Mouse (Mus musculus) megakaryocyte, embryonic 14.5 days (primary cell): Measurements from ENCODE around the gene Cplx2. TPM values are rescaled to one million over a fixed set of nuclear protein-coding genes. Genes with fewer than 3 reads are reported as not detected.

ENCODE experiments used
- H3K27me3 ChIP-seq: replicated peaks from 2 replicates; pipeline ENCODE3; 2012; ENCODE audit warnings: inconsistent platforms
- H3K36me3 ChIP-seq: replicated peaks from 2 replicates; pipeline ENCODE3; 2012; ENCODE audit warnings: low read length, inconsistent platforms, mixed read lengths
- H3K4me1 ChIP-seq: 2 replicates; pipeline ENCODE4 v1.6.1; 2012; ENCODE audit warnings: inconsistent platforms
- H3K4me3 ChIP-seq: replicated peaks from 2 replicates; pipeline ENCODE3; 2012; ENCODE audit warnings: moderate library complexity, mild to moderate bottlenecking, inconsistent platforms
- H3K9me3 ChIP-seq: 2 replicates; pipeline ENCODE4 v1.6.1; 2012; ENCODE audit warnings: inconsistent platforms
- FLI1 ChIP-seq: IDR thresholded peaks from 2 replicates; pipeline ENCODE4 v1.6.1; 2012; ENCODE audit warnings: low read length, inconsistent platforms, mixed read lengths
- GATA1 ChIP-seq: IDR thresholded peaks from 3 replicates; pipeline ENCODE4 v1.6.1; 2012; ENCODE audit warnings: mixed read lengths, low read length, inconsistent platforms, borderline replicate concordance
- polyA plus RNA-seq: library from polyadenylated mRNA; stranded (reverse); fragments of >175 nt; gene quantifications from 2 replicates; pipeline ENCODE4 v1.2.3, GENCODE M21; 2012; ENCODE audit warnings: low replicate concordance; ENCODE audit not compliant: insufficient read depth

Gene Cplx2
- polyA plus RNA-seq, 1 experiment: 13.0 TPM

- Histone ChIP-seq H3K36me3 (no peaks in the 10 kb centered on the region), H3K27me3 (peaks cover 8% of the 10 kb centered on the region), H3K9me3 (no peaks in the 10 kb centered on the region), H3K4me1 (peaks cover 21% of the 10 kb centered on the region), H3K4me3 (no peak overlapping the region)
- no peak for TF ChIP-seq GATA1
- no peak for TF ChIP-seq FLI1
Observed at GRCm38 (mm10) chr13:54418781-54419327, 47.7 kb downstream of the Cplx2 start.

GRCm38 (mm10) chr13:54420226-54420625 lies 49.1 kb downstream of the Cplx2 start:
- Histone ChIP-seq H3K27me3 (peaks cover 8% of the 10 kb centered on the region), H3K9me3 (no peaks in the 10 kb centered on the region), H3K4me3 (no peak overlapping the region), H3K36me3 (no peaks in the 10 kb centered on the region), H3K4me1 (peaks cover 20% of the 10 kb centered on the region)
- TF ChIP-seq GATA1: no peak
- TF ChIP-seq FLI1: no peak

GRCm38 (mm10) chr13:54425269-54425668 lies 54.1 kb downstream of the Cplx2 start:
- H3K27me3 ChIP-seq: no peaks in the 10 kb centered on the region
- TF ChIP-seq GATA1 (no peak), FLI1 (no peak)
- peaks cover 6% of the 10 kb centered on the region for H3K9me3 ChIP-seq
- no peaks in the 10 kb centered on the region for H3K36me3 ChIP-seq
- no peak overlapping the region for H3K4me3 ChIP-seq
- H3K4me1 ChIP-seq: peaks cover 26% of the 10 kb centered on the region

- Histone ChIP-seq H3K9me3 (peaks cover 6% of the 10 kb centered on the region), H3K4me1 (peaks cover 26% of the 10 kb centered on the region), H3K4me3 (no peak overlapping the region), H3K36me3 (no peaks in the 10 kb centered on the region), H3K27me3 (peaks cover 3% of the 10 kb centered on the region)
- TF ChIP-seq GATA1: no peak
- TF ChIP-seq FLI1: no peak
Observed at GRCm38 (mm10) chr13:54426781-54427655, 55.9 kb downstream of the Cplx2 start.

- TF ChIP-seq FLI1 (no peak), GATA1 (no peak)
- Histone ChIP-seq H3K9me3 (peaks cover 8% of the 10 kb centered on the region), H3K36me3 (no peaks in the 10 kb centered on the region), H3K27me3 (peaks cover 8% of the 10 kb centered on the region), H3K4me1 (peaks cover 22% of the 10 kb centered on the region), H3K4me3 (no peak overlapping the region)
Observed at GRCm38 (mm10) chr13:54428771-54429170, 57.6 kb downstream of the Cplx2 start.

- H3K27me3 ChIP-seq: peaks cover 17% of the 10 kb centered on the region
- peaks cover 10% of the 10 kb centered on the region for H3K4me1 ChIP-seq
- no peak overlapping the region for H3K4me3 ChIP-seq
- no peak for TF ChIP-seq GATA1
- peaks cover 9% of the 10 kb centered on the region for H3K9me3 ChIP-seq
- no peaks in the 10 kb centered on the region for H3K36me3 ChIP-seq
Observed at GRCm38 (mm10) chr13:54430051-54430450, 58.9 kb downstream of the Cplx2 start.

- H3K4me3 ChIP-seq: no peak overlapping the region
- H3K27me3 ChIP-seq: peaks cover 19% of the 10 kb centered on the region
- peaks cover 4% of the 10 kb centered on the region; the same call in 1 of the 2 replicates for H3K4me1 ChIP-seq
- no peak for TF ChIP-seq FLI1
- TF ChIP-seq GATA1: no peak
- peaks cover 9% of the 10 kb centered on the region for H3K9me3 ChIP-seq
- H3K36me3 ChIP-seq: no peaks in the 10 kb centered on the region
Observed at GRCm38 (mm10) chr13:54431161-54431560, 60.0 kb downstream of the Cplx2 start.

Other genes with a start within 250 kb of the Cplx2 start
- 0.22 TPM in 1 of 2 replicates, not detected in the other for gene Hrh2, start 179.2 kb upstream of the Cplx2 start, polyA plus RNA-seq
- 57.4 and 77.1 TPM in 2 replicates for gene Thoc3, start 97.5 kb downstream of the Cplx2 start, polyA plus RNA-seq
- 0.06 TPM in 1 of 2 replicates, not detected in the other for gene Simc1, start 132.4 kb downstream of the Cplx2 start, polyA plus RNA-seq
- gene 4833439L19Rik, start 194.1 kb downstream of the Cplx2 start, polyA plus RNA-seq: 23.2 and 24.6 TPM in 2 replicates
- gene Arl10, start 203.7 kb downstream of the Cplx2 start, polyA plus RNA-seq: 11.5 TPM in 1 of 2 replicates, not detected in the other
- gene Nop16, start 218.7 kb downstream of the Cplx2 start, polyA plus RNA-seq: 6.9 and 22.1 TPM in 2 replicates
- gene Higd2a, start 218.9 kb downstream of the Cplx2 start, polyA plus RNA-seq: 13.6 and 46.2 TPM in 2 replicates
- gene Cltb, start 240.0 kb downstream of the Cplx2 start, polyA plus RNA-seq: 72.4 and 308 TPM in 2 replicates